Mouse (Mus musculus) lung, embryonic 14.5 days (tissue): ENCODE results near the gene Srrm3. TPM values are rescaled to one million over a fixed set of nuclear protein-coding genes. Genes with fewer than 3 reads are reported as not detected.

Experiments
- ATAC-seq: fragments of 200-750 bp; cut with Nextera tagmentation; 2 replicates; pipeline ENCODE4 v1.8.0; 2017; ENCODE audit warnings: mild to moderate bottlenecking, moderate TSS enrichment, moderate library complexity; ENCODE audit not compliant: insufficient read depth
- DNase-seq: peaks from one replicate; pipeline ENCODE4 v3.0.0-alpha.2; 2015
- H3K27ac ChIP-seq: fragments of 300-500 bp; sonication (generic); 2 replicates; pipeline ENCODE4 v1.5.1; 2014; ENCODE audit warnings: low read depth, mild to moderate bottlenecking, moderate library complexity
- H3K27me3 ChIP-seq: fragments of 300-500 bp; sonication (generic); 2 replicates; pipeline ENCODE4 v1.6.1; 2014; ENCODE audit warnings: low read length, control low read depth; ENCODE audit not compliant: insufficient read depth
- H3K36me3 ChIP-seq: fragments of 300-500 bp; sonication (generic); 2 replicates; pipeline ENCODE4 v1.6.1; 2014; ENCODE audit warnings: control low read depth; ENCODE audit not compliant: insufficient read depth
- H3K4me1 ChIP-seq: fragments of 300-500 bp; sonication (generic); 2 replicates; pipeline ENCODE4 v1.6.1; 2014; ENCODE audit warnings: antibody characterized with exemption, control low read depth; ENCODE audit not compliant: insufficient read depth
- H3K4me2 ChIP-seq: fragments of 300-500 bp; sonication (generic); 2 replicates; pipeline ENCODE4 v1.6.1; 2014; ENCODE audit warnings: mild to moderate bottlenecking
- H3K4me3 ChIP-seq: fragments of 300-500 bp; sonication (generic); 2 replicates; pipeline ENCODE4 v1.5.1; 2014; ENCODE audit warnings: low read depth, low read length
- H3K9ac ChIP-seq: fragments of 300-500 bp; sonication (generic); 2 replicates; pipeline ENCODE4 v1.6.1; 2014
- H3K9me3 ChIP-seq: fragments of 300-500 bp; sonication (generic); 2 replicates; pipeline ENCODE4 v1.6.1; 2016; ENCODE audit warnings: low read depth, low read length, control low read depth
- CTCF ChIP-seq: IDR thresholded peaks from 2 replicates; pipeline ENCODE4 v1.5.1; 2016; ENCODE audit warnings: antibody characterized with exemption, low read depth
- WGBS: fragments of 180-500 bp; shearing (Covaris S2); extraction: QIAGEN DNeasy Blood & Tissue Kit; methylation state at CpG from one replicate; pipeline ENCODE4 v1.1.7; 2014; 5-methylcytosine and 5-hydroxymethylcytosine counted together
- polyA plus RNA-seq: library from polyadenylated mRNA; unstranded; fragments of >200 nt; fragmentation: Nextera tagmentation; extraction: Ambion mirVana; gene quantifications from 2 replicates; pipeline ENCODE4 v1.2.1, GENCODE M21; 2014

Gene Srrm3
- polyA plus RNA-seq, 1 experiment from 2014 or later = 0.17 TPM

DNA sequence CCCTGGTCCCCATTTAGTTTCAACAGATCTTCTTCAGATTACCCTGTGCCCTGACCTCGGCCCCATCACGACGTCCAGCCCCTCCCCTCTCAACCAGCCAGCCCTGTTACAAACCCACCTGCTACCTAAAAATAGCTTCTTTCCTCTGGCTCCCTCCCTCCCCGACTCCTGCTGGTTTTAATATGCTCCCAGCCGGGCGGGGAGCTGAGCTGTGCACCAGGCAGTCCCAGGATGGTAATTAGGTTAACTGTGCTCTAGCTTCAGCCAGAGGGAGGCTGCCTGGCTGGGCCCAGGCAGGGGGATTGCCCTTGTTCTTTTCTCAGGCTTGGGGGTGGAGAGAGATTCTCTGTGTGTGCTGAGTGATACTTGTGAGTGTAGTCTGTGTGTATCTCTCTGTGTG, 5.8 kb upstream of the Srrm3 start:
- 3% methylated on average over 6 of the region's 6 CpGs for WGBS
- no peak overlapping the region for H3K4me2 ChIP-seq
- TF ChIP-seq CTCF = no peak

DNA sequence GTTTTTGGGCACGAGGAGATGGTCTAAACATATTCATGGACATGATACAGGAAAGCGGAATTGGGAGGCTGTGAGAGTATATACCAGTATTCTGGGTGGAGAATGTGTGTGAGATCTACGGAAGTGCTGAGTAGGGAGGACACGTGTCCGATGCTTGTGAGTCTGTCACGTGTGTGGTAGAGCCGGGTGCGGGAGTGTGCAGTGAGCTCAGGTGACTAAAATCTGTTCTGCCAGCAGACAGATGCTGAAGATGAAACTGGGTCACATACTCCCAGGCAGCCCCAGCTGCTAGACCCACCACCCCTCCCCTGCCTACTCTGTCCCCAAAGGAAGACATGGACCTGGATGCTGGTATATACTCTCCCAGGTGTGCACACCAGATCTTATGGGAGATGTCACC, 4.0 kb upstream of the Srrm3 start:
- DNase-seq (no peak), ATAC-seq (no peak)
- Histone ChIP-seq H3K27ac (no peak overlapping the region), H3K9me3 (no peaks in the 10 kb centered on the region), H3K9ac (no peak overlapping the region), H3K4me1 (no peaks in the 10 kb centered on the region), H3K4me3 (no peak overlapping the region), H3K27me3 (0 out of 2 replicates have a peak, but pooled peaks cover 3% of the 10 kb centered on the region), H3K4me2 (no peak overlapping the region), H3K36me3 (no peaks in the 10 kb centered on the region)
- 85% methylated on average over 8 of the region's 8 CpGs for WGBS
- TF ChIP-seq CTCF = no peak

More for the DNA sequence above, 5.8 kb upstream of the Srrm3 start:
- no peak overlapping the region for H3K4me3 ChIP-seq
- no peaks in the 10 kb centered on the region for H3K36me3 ChIP-seq
- no peak for ATAC-seq
- H3K9ac ChIP-seq = no peak overlapping the region
- no peaks in the 10 kb centered on the region for H3K4me1 ChIP-seq
- H3K27ac ChIP-seq = no peak overlapping the region
- DNase-seq = no peak
- H3K9me3 ChIP-seq = no peaks in the 10 kb centered on the region
- H3K27me3 ChIP-seq = 0 out of 2 replicates have a peak, but pooled peaks cover 3% of the 10 kb centered on the region

DNA sequence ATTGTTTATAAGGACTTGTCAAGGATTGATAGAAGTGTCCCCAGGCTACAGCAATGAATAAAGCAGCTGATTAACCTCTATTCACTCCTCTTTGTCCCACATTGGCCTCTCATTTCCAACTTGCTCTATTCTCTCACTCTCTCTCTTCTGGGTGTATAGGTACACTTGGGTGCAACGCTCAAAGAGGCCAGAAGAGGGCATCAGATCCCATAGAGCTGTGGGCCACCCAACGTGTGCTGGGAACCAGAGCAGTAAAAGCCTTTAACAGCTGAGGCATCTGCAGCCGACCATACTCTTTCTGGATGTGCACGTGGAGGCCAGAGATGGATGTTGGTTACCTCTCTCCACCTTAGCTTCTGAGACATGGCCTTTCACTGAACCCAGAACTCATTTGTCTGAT, 3.6 kb upstream of the Srrm3 start:
- H3K27ac ChIP-seq = no peak overlapping the region
- no peak for ATAC-seq
- no peak for DNase-seq
- WGBS = 63% methylated on average over 4 of the region's 4 CpGs
- no peak overlapping the region for H3K4me3 ChIP-seq
- H3K4me1 ChIP-seq = no peaks in the 10 kb centered on the region
- no peaks in the 10 kb centered on the region for H3K9me3 ChIP-seq
- H3K36me3 ChIP-seq = no peaks in the 10 kb centered on the region
- H3K27me3 ChIP-seq = 0 out of 2 replicates have a peak, but pooled peaks cover 3% of the 10 kb centered on the region
- TF ChIP-seq CTCF = 0 out of 2 replicates have a peak, but pooled peaks have one; percentile 28
- no peak overlapping the region for H3K9ac ChIP-seq
- H3K4me2 ChIP-seq = no peak overlapping the region

DNA sequence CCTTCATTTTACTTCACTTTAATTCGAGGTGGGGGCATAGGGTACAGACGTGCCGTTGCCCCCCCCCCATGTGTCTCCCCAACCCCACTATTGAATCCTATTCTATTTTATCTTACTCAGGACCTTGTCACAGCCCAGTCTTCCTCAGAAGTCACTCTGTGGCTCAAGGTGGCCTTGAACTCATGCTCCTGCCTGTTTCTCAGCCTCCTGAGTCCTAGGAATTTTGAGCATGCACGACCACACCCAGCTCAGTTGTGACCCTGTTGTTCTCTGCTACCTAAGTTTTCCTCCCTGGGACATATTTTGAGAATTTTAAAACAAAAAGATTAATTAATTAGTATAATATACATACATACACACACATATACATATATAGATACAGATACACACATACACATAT, 3.0 kb upstream of the Srrm3 start:
- H3K27ac ChIP-seq = no peak overlapping the region
- ATAC-seq = no peak
- H3K4me2 ChIP-seq = no peak overlapping the region
- TF ChIP-seq CTCF = no peak
- WGBS = 77% methylated on average over 4 of the region's 4 CpGs
- 0 out of 2 replicates have a peak, but pooled peaks cover 3% of the 10 kb centered on the region for H3K27me3 ChIP-seq
- no peaks in the 10 kb centered on the region for H3K36me3 ChIP-seq
- H3K9me3 ChIP-seq = no peaks in the 10 kb centered on the region
- H3K4me3 ChIP-seq = no peak overlapping the region
- no peak overlapping the region for H3K9ac ChIP-seq
- H3K4me1 ChIP-seq = no peaks in the 10 kb centered on the region
- DNase-seq = no peak

GRCm38 (mm10) chr5:135804735-135805134, 2.0 kb upstream of the Srrm3 start:
- 0 out of 2 replicates have a peak, but pooled peaks cover 3% of the 10 kb centered on the region for H3K27me3 ChIP-seq
- no peak for DNase-seq
- no peak overlapping the region for H3K4me2 ChIP-seq
- WGBS = 51% methylated on average over 2 of the region's 2 CpGs
- no peak overlapping the region for H3K4me3 ChIP-seq
- no peaks in the 10 kb centered on the region for H3K9me3 ChIP-seq
- no peaks in the 10 kb centered on the region for H3K36me3 ChIP-seq
- ATAC-seq = no peak
- H3K27ac ChIP-seq = no peak overlapping the region
- TF ChIP-seq CTCF = no peak
- H3K9ac ChIP-seq = no peak overlapping the region
- no peaks in the 10 kb centered on the region for H3K4me1 ChIP-seq

GRCm38 (mm10) chr5:135807263-135807637, 560 bp downstream of the Srrm3 start:
- 39% methylated on average over 3 of the region's 3 CpGs for WGBS
- Histone ChIP-seq H3K9me3 (no peaks in the 10 kb centered on the region), H3K4me2 (no peak overlapping the region), H3K9ac (no peak overlapping the region), H3K4me1 (no peaks in the 10 kb centered on the region), H3K4me3 (no peak overlapping the region), H3K27me3 (no peaks in the 10 kb centered on the region), H3K36me3 (no peaks in the 10 kb centered on the region), H3K27ac (no peak overlapping the region)
- DNase-seq = no peak
- TF ChIP-seq CTCF = no peak
- ATAC-seq = no peak

DNA sequence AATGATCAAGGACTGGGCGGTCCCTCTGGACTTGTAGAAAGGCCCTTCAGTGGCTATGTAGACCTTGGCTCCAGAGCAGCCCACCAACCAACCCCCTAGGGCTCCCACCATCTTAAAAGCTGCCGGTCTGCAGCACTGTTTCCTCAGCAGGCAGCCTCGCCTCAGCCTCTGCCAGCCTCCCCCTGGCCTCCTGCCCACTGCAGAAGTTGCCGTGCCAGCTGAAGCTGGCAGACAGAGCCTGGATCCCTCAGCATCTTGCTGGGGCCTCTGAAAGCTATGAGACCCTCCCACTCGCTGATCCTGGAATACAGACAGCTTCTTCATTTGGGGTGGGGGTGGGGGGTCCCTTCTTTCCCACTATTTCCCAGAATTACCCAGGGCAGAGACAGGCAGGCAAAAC, 6.3 kb downstream of the Srrm3 start:
- no peak overlapping the region for H3K4me3 ChIP-seq
- no peak for TF ChIP-seq CTCF
- no peaks in the 10 kb centered on the region for H3K36me3 ChIP-seq
- H3K9ac ChIP-seq = no peak overlapping the region
- WGBS = 64% methylated on average over 5 of the region's 5 CpGs
- no peaks in the 10 kb centered on the region for H3K9me3 ChIP-seq
- no peak for ATAC-seq
- H3K4me2 ChIP-seq = no peak overlapping the region
- no peak for DNase-seq
- H3K4me1 ChIP-seq = no peaks in the 10 kb centered on the region
- no peaks in the 10 kb centered on the region for H3K27me3 ChIP-seq
- no peak overlapping the region for H3K27ac ChIP-seq

GRCm38 (mm10) chr5:135818491-135818890, 11.8 kb downstream of the Srrm3 start:
- Histone ChIP-seq H3K9me3 (no peaks in the 10 kb centered on the region), H3K4me1 (no peaks in the 10 kb centered on the region), H3K4me2 (no peak overlapping the region), H3K36me3 (no peaks in the 10 kb centered on the region), H3K9ac (no peak overlapping the region), H3K27ac (no peak overlapping the region), H3K4me3 (no peak overlapping the region), H3K27me3 (no peaks in the 10 kb centered on the region)
- no peak for DNase-seq
- 32% methylated on average over 7 of the region's 7 CpGs for WGBS
- no peak for TF ChIP-seq CTCF
- no peak for ATAC-seq
